In the genomic region with DNA sequence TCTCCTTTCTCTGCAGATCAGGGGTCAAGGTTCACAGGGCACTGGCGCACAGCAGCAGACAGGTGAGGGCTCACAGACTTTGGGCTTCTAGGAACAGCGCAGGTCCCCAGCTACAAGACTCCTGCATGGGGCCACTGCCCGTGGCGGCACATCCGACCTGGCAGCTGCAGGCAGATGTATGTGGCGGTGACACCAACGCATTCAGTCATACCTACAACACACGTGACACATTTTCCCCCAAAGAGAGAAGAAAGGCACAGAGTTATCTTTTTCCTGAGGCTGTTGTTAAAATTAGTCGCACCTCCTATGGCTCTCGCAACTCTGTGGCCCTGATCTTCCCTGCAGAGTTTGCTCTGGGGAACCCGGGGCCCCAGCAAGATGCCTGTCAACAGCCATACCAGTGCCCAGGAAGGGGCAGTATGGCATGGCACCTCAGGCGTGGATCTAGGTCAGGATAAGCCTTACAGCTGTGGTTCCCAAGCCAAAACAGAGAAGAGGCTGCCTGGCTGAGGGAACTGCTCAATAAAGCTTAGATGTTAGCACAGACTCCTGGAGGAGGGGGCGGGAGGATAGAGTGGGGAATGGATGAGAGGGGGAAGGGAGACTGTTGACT, we compare ENCODE assay signal across 8 mouse cellular contexts. TPM values are rescaled to one million over a fixed set of nuclear protein-coding genes. Genes with fewer than 3 reads are reported as not detected.
DNase-seq lines count a peak whose midpoint lies in the region; ATAC-seq and TF ChIP-seq lines count a peak whose summit lies in the region.

No protein-coding gene starts in this region.

- H3K9ac ChIP-seq in embryonic facial prominence, embryonic 13.5 days = peak overlapping the region; percentile 53
- 0 out of 2 replicates have a peak overlapping the region, but pooled peaks have one; percentile 38 for H3K9ac ChIP-seq in hindbrain, postnatal 0 days (replicated peaks; ENCODE audit: low read length)

- intact Hi-C loops in left cerebral cortex, adult 2 months (cut with DNase I) = no loop called here

- H3K4me1 ChIP-seq in embryonic facial prominence, embryonic 13.5 days = peaks cover 72% of the 10 kb centered on the region
- H3K4me1 ChIP-seq in hindbrain, postnatal 0 days (ENCODE audit: insufficient read depth, low read length) = peaks cover 28% of the 10 kb centered on the region

- no peak overlapping the region for H3K4me3 ChIP-seq in left cerebral cortex, adult 2 months
- no peak overlapping the region for H3K4me3 ChIP-seq in embryonic facial prominence, embryonic 13.5 days
- H3K4me3 ChIP-seq in hindbrain, postnatal 0 days (ENCODE audit: low read length) = no peak overlapping the region

- H3K9me3 ChIP-seq in embryonic facial prominence, embryonic 13.5 days = no peaks in the 10 kb centered on the region
- H3K9me3 ChIP-seq in hindbrain, postnatal 0 days (ENCODE audit: low read length) = no peaks in the 10 kb centered on the region

- no peak for ATAC-seq in embryonic facial prominence, embryonic 13.5 days (ENCODE audit: insufficient number of reproducible peaks, insufficient read depth, low FRiP score, low TSS enrichment, low read depth)
- peak; percentile 39 for ATAC-seq in hindbrain, postnatal 0 days
- ATAC-seq in megakaryocyte-erythroid progenitor cell, adult 5-6 weeks (replicated peaks; ENCODE audit: low FRiP score, low TSS enrichment, poor library complexity, severe bottlenecking) = no peak

- peak in 1 of 2 experiments; percentile 51 for DNase-seq in left cerebral cortex, adult 2 months (ENCODE audit: extremely low spot score in 1 of 2, low spot score in 2 of 2)
- DNase-seq in left cerebral cortex, adult 18-20 months (ENCODE audit: low spot score in 2 of 2) = no peak
- peak; percentile 55 for DNase-seq in hindbrain, postnatal 0 days (ENCODE audit: low spot score)
- DNase-seq in retina, embryonic 14.5 days (ENCODE audit: low spot score) = peak; percentile 45
- DNase-seq in cerebellum, adult 11 months = no peak
- no peak for DNase-seq in ovary, postnatal 14 days (ENCODE audit: low spot score)

- 24% methylated on average over 13 of the region's 13 CpGs for WGBS in embryonic facial prominence, embryonic 13.5 days
- WGBS in hindbrain, postnatal 0 days = 14% methylated on average over 13 of the region's 13 CpGs

- H3K4me2 ChIP-seq in embryonic facial prominence, embryonic 13.5 days = peak overlapping the region; percentile 33
- peak overlapping the region; percentile 8; the same call in 1 of the 2 replicates for H3K4me2 ChIP-seq in hindbrain, postnatal 0 days (ENCODE audit: low read depth, low read length)

- H3K27ac ChIP-seq in left cerebral cortex, adult 2 months = peak overlapping the region; percentile 98
- peak overlapping the region; percentile 92 for H3K27ac ChIP-seq in embryonic facial prominence, embryonic 13.5 days
- H3K27ac ChIP-seq in hindbrain, postnatal 0 days = peak overlapping the region; percentile 94

- H3K27me3 ChIP-seq in embryonic facial prominence, embryonic 13.5 days = no peaks in the 10 kb centered on the region
- H3K27me3 ChIP-seq in hindbrain, postnatal 0 days (ENCODE audit: insufficient read depth, low read length) = no peaks in the 10 kb centered on the region

- no peak for TF ChIP-seq CTCF in left cerebral cortex, adult 2 months (IDR thresholded peaks at IDR 0.05)
- TF ChIP-seq CTCF in hindbrain, postnatal 0 days (IDR thresholded peaks at IDR 0.05; ENCODE audit: low read depth) = no peak

- H3K36me3 ChIP-seq in embryonic facial prominence, embryonic 13.5 days = no peaks in the 10 kb centered on the region
- H3K36me3 ChIP-seq in hindbrain, postnatal 0 days (ENCODE audit: insufficient read depth, low read length) = no peaks in the 10 kb centered on the region

RNA-seq across cellular contexts. Expression of a gene that starts 53.1 kb away (rescaled TPM):
- total RNA-seq in left cerebral cortex, adult 2 months (2021) = 1 to 10 TPM; 2.8 to 5.7 TPM
- 1 to 10 TPM; 3.1 to 4.0 TPM for total RNA-seq in left cerebral cortex, adult 18-20 months (2021)
- 1.9 and 2.0 TPM in 2 replicates for polyA plus RNA-seq in embryonic facial prominence, embryonic 13.5 days (2015; fragmentation: Nextera tagmentation; extraction: Ambion mirVana)
- total RNA-seq in hindbrain, postnatal 0 days (2014; rRNA removed) = 1.3 and 4.6 TPM in 2 replicates
- 0.54 TPM in 1 of 2 replicates, not detected in the other for polyA plus RNA-seq in hindbrain, postnatal 0 days (2015; fragmentation: Nextera tagmentation; extraction: Ambion mirVana)
- 2.7 TPM in 1 of 2 replicates, not detected in the other for total RNA-seq in megakaryocyte-erythroid progenitor cell, adult 5-6 weeks (2014; fragmentation: Nextera tagmentation)
- 1.0 TPM in 1 of 2 replicates, not detected in the other for total RNA-seq in megakaryocyte-erythroid progenitor cell, adult 5-6 weeks (2017)

Comparison
In these comparisons a context has a peak if more than half of its experiments do, and no peak if none do; other contexts are left out.
1. DNase-seq: peak in hindbrain, postnatal 0 days (single experiment) and retina, embryonic 14.5 days (single experiment); none in left cerebral cortex, adult 18-20 months (0 of 2), cerebellum, adult 11 months (single experiment) and ovary, postnatal 14 days (single experiment).
2. Peak in every context shown above with its lines, with median percentiles within 50 percentile points of each other: H3K27ac ChIP-seq.